Mouse (Mus musculus): ENCODE data around the gene S100a6.

GRCm38 (mm10) chr3:90623435-90624071 lies 10.9 kb downstream of the S100a6 start:
- no peak for TF ChIP-seq CTCF (conservative IDR thresholded peaks at IDR 0.05; ENCODE audit: low read length)
- TF ChIP-seq NANOG (IDR thresholded peaks at IDR 0.05; ENCODE audit: borderline replicate concordance, low read length), result no peak
